Mouse (Mus musculus): Measurements from ENCODE around the gene Klhl30. TPM values are rescaled to one million over a fixed set of nuclear protein-coding genes. Genes with fewer than 3 reads are reported as not detected.
A peak's percentile ranks its signal among the peaks of the same experiment; 100 is the strongest.

Gene Klhl30
- polyA plus RNA-seq, 1 experiment from 2014 or later, result 0.61 TPM

GRCm38 (mm10) chr1:91405406-91406169, 54.8 kb downstream of the Klhl30 start:
- Histone ChIP-seq H3K4me2 (replicated peaks; ENCODE audit: low read depth) (no peak overlapping the region), H3K36me3 (ENCODE audit: control insufficient read depth, insufficient read depth, low read length) (no peaks in the 10 kb centered on the region), H3K4me3 (ENCODE audit: low read depth, low read length) (no peak overlapping the region), H3K27ac (replicated peaks) (no peak overlapping the region), H3K27me3 (ENCODE audit: control insufficient read depth, insufficient read depth, low read length) (no peaks in the 10 kb centered on the region), H3K9ac (ENCODE audit: low read length) (no peak overlapping the region), H3K9me3 (ENCODE audit: control insufficient read depth, low read length) (no peaks in the 10 kb centered on the region), H3K4me1 (replicated peaks; ENCODE audit: control insufficient read depth, insufficient read depth) (no peaks in the 10 kb centered on the region)
- 50% methylated on average over 23 of the region's 23 CpGs for WGBS
- ATAC-seq (ENCODE audit: low FRiP score, low TSS enrichment) (no peak), DNase-seq (ENCODE audit: low spot score) (no peak)
- TF ChIP-seq EP300 (optimal IDR thresholded peaks at IDR 0.05) (no peak), CTCF (IDR thresholded peaks at IDR 0.05; ENCODE audit: low read depth) (no peak)

GRCm38 (mm10) chr1:91407819-91408218, 57.0 kb downstream of the Klhl30 start:
- Histone ChIP-seq H3K27ac (replicated peaks) (no peak overlapping the region), H3K9me3 (ENCODE audit: control insufficient read depth, low read length) (no peaks in the 10 kb centered on the region), H3K4me2 (replicated peaks; ENCODE audit: low read depth) (no peak overlapping the region), H3K36me3 (ENCODE audit: control insufficient read depth, insufficient read depth, low read length) (no peaks in the 10 kb centered on the region), H3K4me1 (replicated peaks; ENCODE audit: control insufficient read depth, insufficient read depth) (peaks cover 4% of the 10 kb centered on the region; the same call in 1 of the 2 replicates), H3K9ac (ENCODE audit: low read length) (no peak overlapping the region), H3K27me3 (ENCODE audit: control insufficient read depth, insufficient read depth, low read length) (no peaks in the 10 kb centered on the region), H3K4me3 (ENCODE audit: low read depth, low read length) (no peak overlapping the region)
- no peak for ATAC-seq (ENCODE audit: low FRiP score, low TSS enrichment)
- WGBS, result 77% methylated on average over 4 of the region's 4 CpGs
- TF ChIP-seq EP300 (optimal IDR thresholded peaks at IDR 0.05) (no peak), CTCF (IDR thresholded peaks at IDR 0.05; ENCODE audit: low read depth) (no peak)
- DNase-seq (ENCODE audit: low spot score), result no peak

- no peaks in the 10 kb centered on the region for H3K9me3 ChIP-seq (ENCODE audit: control insufficient read depth, low read length)
- no peaks in the 10 kb centered on the region for H3K36me3 ChIP-seq (ENCODE audit: control insufficient read depth, insufficient read depth, low read length)
- H3K4me3 ChIP-seq (ENCODE audit: low read depth, low read length), result peak overlapping the region; percentile 79
- H3K4me2 ChIP-seq (replicated peaks; ENCODE audit: low read depth), result peak overlapping the region; percentile 98
- ATAC-seq (ENCODE audit: low FRiP score, low TSS enrichment), result no peak
- peak overlapping the region; percentile 84 for H3K9ac ChIP-seq (ENCODE audit: low read length)
- TF ChIP-seq EP300 (optimal IDR thresholded peaks at IDR 0.05) (no peak), CTCF (IDR thresholded peaks at IDR 0.05; ENCODE audit: low read depth) (no peak)
- H3K27ac ChIP-seq (replicated peaks), result no peak overlapping the region
- peaks cover 11% of the 10 kb centered on the region for H3K4me1 ChIP-seq (replicated peaks; ENCODE audit: control insufficient read depth, insufficient read depth)
- WGBS, result 74% methylated on average over 8 of the region's 8 CpGs
- no peaks in the 10 kb centered on the region for H3K27me3 ChIP-seq (ENCODE audit: control insufficient read depth, insufficient read depth, low read length)
- no peak for DNase-seq (ENCODE audit: low spot score)
Observed at GRCm38 (mm10) chr1:91411631-91412285, 60.9 kb downstream of the Klhl30 start.

Other genes starting within 250 kb of the Klhl30 start
- gene Rbm44, start 205.9 kb upstream of the Klhl30 start, polyA plus RNA-seq (2015; fragmentation: Nextera tagmentation; extraction: Ambion mirVana), result 0.15 and 0.24 TPM in 2 replicates
- 10.5 and 11.5 TPM in 2 replicates for gene Ramp1, start 171.2 kb upstream of the Klhl30 start, polyA plus RNA-seq (2015; fragmentation: Nextera tagmentation; extraction: Ambion mirVana)
- 56.9 and 61.7 TPM in 2 replicates for gene Ube2f, start 100.7 kb upstream of the Klhl30 start, polyA plus RNA-seq (2015; fragmentation: Nextera tagmentation; extraction: Ambion mirVana)
- gene Scly, start 52.7 kb upstream of the Klhl30 start, polyA plus RNA-seq (2015; fragmentation: Nextera tagmentation; extraction: Ambion mirVana), result 8.2 and 8.9 TPM in 2 replicates
- gene Espnl, start 28.9 kb upstream of the Klhl30 start, polyA plus RNA-seq (2015; fragmentation: Nextera tagmentation; extraction: Ambion mirVana), result 0.02 TPM in 1 of 2 replicates, not detected in the other
- 1.2 and 1.5 TPM in 2 replicates for gene Erfe, start 15.4 kb downstream of the Klhl30 start, polyA plus RNA-seq (2015; fragmentation: Nextera tagmentation; extraction: Ambion mirVana)
- gene Ilkap, start 47.8 kb downstream of the Klhl30 start, polyA plus RNA-seq (2015; fragmentation: Nextera tagmentation; extraction: Ambion mirVana), result 58.1 and 60.1 TPM in 2 replicates
- 40.7 and 43.1 TPM in 2 replicates for gene Hes6, start 63.0 kb downstream of the Klhl30 start, polyA plus RNA-seq (2015; fragmentation: Nextera tagmentation; extraction: Ambion mirVana)
- gene Per2, start 108.3 kb downstream of the Klhl30 start, polyA plus RNA-seq (2015; fragmentation: Nextera tagmentation; extraction: Ambion mirVana), result 2.4 and 2.8 TPM in 2 replicates
- gene Traf3ip1, start 143.6 kb downstream of the Klhl30 start, polyA plus RNA-seq (2015; fragmentation: Nextera tagmentation; extraction: Ambion mirVana), result 3.0 and 3.1 TPM in 2 replicates
- 1.6 and 2.3 TPM in 2 replicates for gene Asb1, start 189.5 kb downstream of the Klhl30 start, polyA plus RNA-seq (2015; fragmentation: Nextera tagmentation; extraction: Ambion mirVana)